Mouse (Mus musculus) E14TG2a.4 (cell line): Measurements from ENCODE around the gene Ocln.

Experiments
- CTCF ChIP-seq: conservative IDR thresholded peaks from 2 replicates; pipeline ENCODE4 v1.5.1; 2014; ENCODE audit warnings: low read length
- NANOG ChIP-seq: IDR thresholded peaks from 2 replicates; pipeline ENCODE4 v1.6.1; 2014; ENCODE audit warnings: borderline replicate concordance, low read length, mixed read lengths
- POU5F1 ChIP-seq: IDR thresholded peaks from 2 replicates; pipeline ENCODE4 v1.6.1; 2014; ENCODE audit warnings: low read length, borderline replicate concordance

- TF ChIP-seq CTCF = no peak
- no peak for TF ChIP-seq POU5F1
- no peak for TF ChIP-seq NANOG
These were observed 62.1 kb downstream of the Ocln start for GRCm38 (mm10) chr13:100490424-100490823.
